Mouse (Mus musculus): ENCODE results near the gene Nenf. TPM values are rescaled to one million over a fixed set of nuclear protein-coding genes. Genes with fewer than 3 reads are reported as not detected.
A peak's percentile ranks its signal among the peaks of the same experiment; 100 is the strongest.

Gene Nenf
- total RNA-seq, 1 experiment = 31.2 TPM

DNA sequence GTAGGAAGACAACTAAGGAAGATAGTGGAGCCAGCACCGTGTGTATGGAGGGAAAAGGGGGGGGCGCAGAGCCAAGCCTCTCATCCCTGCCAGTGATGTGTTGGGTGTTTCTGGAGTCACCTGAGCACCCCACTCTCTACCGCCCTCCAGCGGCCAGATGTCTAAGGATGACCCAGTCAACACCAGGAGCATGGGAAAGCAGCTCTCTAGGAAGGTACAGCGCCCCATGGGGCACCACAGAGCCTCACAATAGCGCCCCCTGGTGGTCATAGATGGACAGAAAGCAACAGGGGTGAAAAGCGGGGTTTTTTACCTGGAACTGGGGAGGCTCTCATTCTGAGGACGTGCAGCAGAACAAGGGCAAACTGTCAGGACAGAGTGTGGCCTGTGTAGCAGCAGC, 29.2 kb downstream of the Nenf start:
- no peaks in the 10 kb centered on the region for H3K9me3 ChIP-seq (ENCODE audit: control insufficient read depth, insufficient read depth, low read depth, low read length)
- peak; percentile 91 for DNase-seq (ENCODE audit: low read depth, low spot score)
- TF ChIP-seq ZC3H11A (IDR thresholded peaks at IDR 0.05; ENCODE audit: borderline replicate concordance, low read depth, low read length) (peak; percentile 87), ZNF384 (IDR thresholded peaks at IDR 0.05; ENCODE audit: low read depth, low read length) (0 out of 2 replicates have a peak, but pooled peaks have one; percentile 29), HCFC1 (IDR thresholded peaks at IDR 0.05; ENCODE audit: borderline replicate concordance, insufficient read depth, low read length) (peak; percentile 69; the same call in 1 of the 2 replicates), MAFK (IDR thresholded peaks at IDR 0.05; ENCODE audit: insufficient read depth, low read depth, low read length) (no peak), CHD2 (IDR thresholded peaks at IDR 0.05; ENCODE audit: low read depth, low read length) (no peak)
- in situ Hi-C loops (cut with MboI; ENCODE audit: low sequenced_read_pairs in 2 of 2, unreplicated experiment in 2 of 2) = loop anchor here in 1 of 2 experiments (25.0 kb wide), 1 partner anchor 201 kb away; the partner anchor contains the start of gene Batf3
- H3K27ac ChIP-seq (ENCODE audit: insufficient read depth, low read depth, low read length, poor library complexity, severe bottlenecking) = no peak overlapping the region
- no peak overlapping the region for H3K9ac ChIP-seq (ENCODE audit: insufficient read depth, low read depth, low read length, poor library complexity, severe bottlenecking)
- no peaks in the 10 kb centered on the region for H3K36me3 ChIP-seq (ENCODE audit: control insufficient read depth, insufficient read depth, low read length, poor library complexity, severe bottlenecking)
- H3K4me3 ChIP-seq (ENCODE audit: insufficient read depth in 1 of 2, low read depth in 1 of 2, low read length in 2 of 2, poor library complexity in 1 of 2, severe bottlenecking in 1 of 2) = no peak overlapping the region
- H3K4me1 ChIP-seq (ENCODE audit: control insufficient read depth in 2 of 2, insufficient read depth in 2 of 2, low read length in 2 of 2, poor library complexity in 1 of 2) = no peaks in the 10 kb centered on the region

DNA sequence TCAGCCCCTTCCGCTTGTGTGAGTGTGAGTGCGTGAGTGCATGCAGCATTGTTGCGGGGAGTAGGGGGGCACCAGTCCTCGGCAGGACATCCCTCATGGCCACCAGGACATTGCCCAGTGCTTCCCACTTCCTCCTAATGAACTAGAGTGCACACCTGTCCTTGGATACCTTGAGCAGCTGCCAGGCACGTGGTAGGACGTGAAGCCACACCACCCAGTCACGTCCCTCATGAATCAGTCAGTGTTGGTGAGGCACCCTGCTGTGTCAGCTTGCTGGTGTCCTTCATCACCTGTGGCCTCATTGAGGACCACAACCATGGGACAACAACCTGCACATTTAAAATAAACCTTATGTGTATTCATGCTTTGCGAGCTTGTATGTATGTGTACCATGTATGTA, 33.5 kb downstream of the Nenf start:
- H3K9ac ChIP-seq (ENCODE audit: insufficient read depth, low read depth, low read length, poor library complexity, severe bottlenecking) = no peak overlapping the region
- no peak overlapping the region for H3K4me3 ChIP-seq (ENCODE audit: insufficient read depth in 1 of 2, low read depth in 1 of 2, low read length in 2 of 2, poor library complexity in 1 of 2, severe bottlenecking in 1 of 2)
- H3K4me1 ChIP-seq (ENCODE audit: control insufficient read depth in 2 of 2, insufficient read depth in 2 of 2, low read length in 2 of 2, poor library complexity in 1 of 2) = no peaks in the 10 kb centered on the region
- H3K9me3 ChIP-seq (ENCODE audit: control insufficient read depth, insufficient read depth, low read depth, low read length) = no peaks in the 10 kb centered on the region
- in situ Hi-C loops (cut with MboI; ENCODE audit: low sequenced_read_pairs in 2 of 2, unreplicated experiment in 2 of 2) = loop anchor here in 1 of 2 experiments (25.0 kb wide), 1 partner anchor 197 kb away; the partner anchor contains the start of gene Batf3
- TF ChIP-seq ZC3H11A (IDR thresholded peaks at IDR 0.05; ENCODE audit: borderline replicate concordance, low read depth, low read length) (no peak), CHD2 (IDR thresholded peaks at IDR 0.05; ENCODE audit: low read depth, low read length) (no peak), HCFC1 (IDR thresholded peaks at IDR 0.05; ENCODE audit: borderline replicate concordance, insufficient read depth, low read length) (no peak), ZNF384 (IDR thresholded peaks at IDR 0.05; ENCODE audit: low read depth, low read length) (no peak), MAFK (IDR thresholded peaks at IDR 0.05; ENCODE audit: insufficient read depth, low read depth, low read length) (no peak)
- H3K27ac ChIP-seq (ENCODE audit: insufficient read depth, low read depth, low read length, poor library complexity, severe bottlenecking) = no peak overlapping the region
- no peak for DNase-seq (ENCODE audit: low read depth, low spot score)
- H3K36me3 ChIP-seq (ENCODE audit: control insufficient read depth, insufficient read depth, low read length, poor library complexity, severe bottlenecking) = no peaks in the 10 kb centered on the region

DNA sequence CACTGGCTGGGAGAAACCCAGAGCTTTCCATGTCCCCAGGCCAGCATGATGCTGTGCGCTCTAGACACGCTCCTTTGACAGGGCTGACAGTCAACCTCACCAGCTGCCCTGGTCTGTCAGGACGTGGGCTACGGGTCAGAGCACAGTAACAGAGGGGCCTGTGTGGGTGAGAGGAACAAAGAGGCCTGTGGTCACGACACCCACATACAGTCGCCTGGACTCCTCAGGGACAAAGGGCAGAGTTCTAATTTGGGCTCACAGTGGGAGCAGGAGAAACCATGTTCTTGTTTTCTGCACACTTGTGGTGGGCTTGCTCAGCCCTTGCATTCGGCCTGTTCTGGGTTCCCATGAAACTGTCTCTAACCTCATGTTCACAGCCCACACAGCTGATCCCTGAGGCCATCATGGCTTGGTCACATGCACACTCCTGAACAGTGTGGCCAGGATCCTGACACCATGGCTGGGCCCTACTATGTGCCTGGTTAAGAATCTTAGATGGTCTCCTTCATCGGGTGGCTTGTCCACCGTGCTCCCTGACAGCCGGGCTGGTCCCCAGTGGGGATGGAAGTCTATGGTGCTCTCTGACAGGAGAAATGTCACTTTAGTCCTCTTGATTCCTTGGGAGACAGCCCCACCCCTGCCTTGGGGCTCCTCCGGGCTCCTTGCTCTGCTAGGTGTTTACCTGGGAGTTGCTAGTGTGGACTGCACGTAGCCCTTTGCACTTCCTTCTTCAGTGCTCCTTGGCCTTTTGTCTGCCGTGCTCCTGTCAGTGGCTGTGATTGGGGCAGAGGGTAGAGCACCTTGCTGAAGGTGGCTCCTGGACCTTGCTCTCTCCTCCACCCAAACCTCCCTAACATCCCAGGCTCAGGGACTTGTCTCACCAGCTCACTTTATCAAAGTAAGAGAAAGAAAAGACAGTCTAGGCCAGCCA, 34.6 kb downstream of the Nenf start:
- in situ Hi-C loops (cut with MboI; ENCODE audit: low sequenced_read_pairs in 2 of 2, unreplicated experiment in 2 of 2) = loop anchor here in 1 of 2 experiments (25.0 kb wide), 1 partner anchor 196 kb away; the partner anchor contains the start of gene Batf3
- H3K27ac ChIP-seq (ENCODE audit: insufficient read depth, low read depth, low read length, poor library complexity, severe bottlenecking) = no peak overlapping the region
- no peaks in the 10 kb centered on the region for H3K36me3 ChIP-seq (ENCODE audit: control insufficient read depth, insufficient read depth, low read length, poor library complexity, severe bottlenecking)
- H3K9me3 ChIP-seq (ENCODE audit: control insufficient read depth, insufficient read depth, low read depth, low read length) = no peaks in the 10 kb centered on the region
- no peak overlapping the region for H3K4me3 ChIP-seq (ENCODE audit: insufficient read depth in 1 of 2, low read depth in 1 of 2, low read length in 2 of 2, poor library complexity in 1 of 2, severe bottlenecking in 1 of 2)
- no peaks in the 10 kb centered on the region for H3K4me1 ChIP-seq (ENCODE audit: control insufficient read depth in 2 of 2, insufficient read depth in 2 of 2, low read length in 2 of 2, poor library complexity in 1 of 2)
- H3K9ac ChIP-seq (ENCODE audit: insufficient read depth, low read depth, low read length, poor library complexity, severe bottlenecking) = no peak overlapping the region
- TF ChIP-seq MAFK (IDR thresholded peaks at IDR 0.05; ENCODE audit: insufficient read depth, low read depth, low read length) (no peak), HCFC1 (IDR thresholded peaks at IDR 0.05; ENCODE audit: borderline replicate concordance, insufficient read depth, low read length) (no peak), CHD2 (IDR thresholded peaks at IDR 0.05; ENCODE audit: low read depth, low read length) (no peak), ZC3H11A (IDR thresholded peaks at IDR 0.05; ENCODE audit: borderline replicate concordance, low read depth, low read length) (no peak)
- DNase-seq (ENCODE audit: low read depth, low spot score) = no peak

DNA sequence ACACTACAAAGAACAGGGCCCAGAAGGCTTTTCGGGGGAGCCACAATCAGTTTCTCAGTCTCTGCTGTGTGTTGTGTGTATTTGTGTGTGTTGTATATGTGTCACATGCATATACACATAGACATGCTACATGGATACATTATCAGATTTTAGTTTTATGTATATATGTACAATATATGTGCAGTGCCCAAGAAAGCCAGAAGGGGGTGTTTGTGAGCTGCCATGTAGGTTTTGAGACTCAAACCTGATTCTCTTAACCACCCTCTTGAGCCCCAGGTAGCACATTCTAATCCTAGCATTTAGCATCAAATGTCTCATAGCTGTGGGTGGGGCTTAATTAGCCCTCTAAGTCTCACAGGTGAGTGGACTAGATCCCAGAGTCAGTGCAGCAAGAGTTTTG, 35.7 kb downstream of the Nenf start:
- Histone ChIP-seq H3K4me3 (ENCODE audit: insufficient read depth in 1 of 2, low read depth in 1 of 2, low read length in 2 of 2, poor library complexity in 1 of 2, severe bottlenecking in 1 of 2) (no peak overlapping the region), H3K9me3 (ENCODE audit: control insufficient read depth, insufficient read depth, low read depth, low read length) (no peaks in the 10 kb centered on the region), H3K4me1 (ENCODE audit: control insufficient read depth in 2 of 2, insufficient read depth in 2 of 2, low read length in 2 of 2, poor library complexity in 1 of 2) (no peaks in the 10 kb centered on the region), H3K9ac (ENCODE audit: insufficient read depth, low read depth, low read length, poor library complexity, severe bottlenecking) (no peak overlapping the region), H3K36me3 (ENCODE audit: control insufficient read depth, insufficient read depth, low read length, poor library complexity, severe bottlenecking) (no peaks in the 10 kb centered on the region), H3K27ac (ENCODE audit: insufficient read depth, low read depth, low read length, poor library complexity, severe bottlenecking) (no peak overlapping the region)
- TF ChIP-seq MAFK (IDR thresholded peaks at IDR 0.05; ENCODE audit: insufficient read depth, low read depth, low read length) = no peak
- no peak for TF ChIP-seq ZC3H11A (IDR thresholded peaks at IDR 0.05; ENCODE audit: borderline replicate concordance, low read depth, low read length)
- TF ChIP-seq CHD2 (IDR thresholded peaks at IDR 0.05; ENCODE audit: low read depth, low read length) = no peak
- no peak for TF ChIP-seq HCFC1 (IDR thresholded peaks at IDR 0.05; ENCODE audit: borderline replicate concordance, insufficient read depth, low read length)
- DNase-seq (ENCODE audit: low read depth, low spot score) = no peak
- in situ Hi-C loops (cut with MboI; ENCODE audit: low sequenced_read_pairs in 2 of 2, unreplicated experiment in 2 of 2) = loop anchor here in 1 of 2 experiments (25.0 kb wide), 1 partner anchor 195 kb away; the partner anchor contains the start of gene Batf3

Data from ES-E14 (cell line).